Mouse (Mus musculus): ENCODE measurements around the gene C3ar1. TPM values are rescaled to one million over a fixed set of nuclear protein-coding genes. Genes with fewer than 3 reads are reported as not detected.

Gene C3ar1
- polyA plus RNA-seq, 1 experiment from 2014 or later: 2.1 TPM

DNA sequence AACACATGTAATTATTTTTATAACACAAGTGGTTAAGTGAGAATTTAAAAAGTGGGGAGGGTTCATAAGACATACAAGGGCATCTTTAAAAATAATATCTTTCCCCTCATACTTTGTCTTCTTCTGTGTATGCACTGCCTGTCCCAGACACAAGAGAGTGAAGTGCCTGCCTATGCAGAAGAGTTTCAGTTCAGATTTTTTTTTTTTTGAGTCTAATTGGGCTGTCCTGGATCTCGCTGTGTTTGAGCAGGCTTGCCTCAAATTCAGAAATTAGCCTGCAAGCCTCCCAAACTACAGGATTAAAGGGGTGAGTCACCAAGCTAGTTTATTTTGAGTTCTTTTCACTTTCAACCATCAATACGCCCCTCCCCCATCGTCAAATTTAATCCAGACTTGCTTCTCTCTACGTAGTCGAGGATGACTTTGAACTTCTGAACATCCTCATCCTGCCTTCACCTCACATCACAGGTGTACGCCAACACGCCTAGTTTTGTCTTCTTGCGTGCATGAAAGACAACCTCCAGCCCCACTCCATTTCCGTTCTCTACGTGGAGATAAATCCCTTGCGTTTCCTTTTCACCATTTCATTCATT is 45.8 kb downstream of the C3ar1 start:
- Histone ChIP-seq H3K27ac (peak overlapping the region; percentile 65), H3K9ac (peak overlapping the region; percentile 45), H3K4me2 (replicated peaks) (peak overlapping the region; percentile 63), H3K9me3 (no peaks in the 10 kb centered on the region), H3K4me3 (peak overlapping the region; percentile 70), H3K36me3 (no peaks in the 10 kb centered on the region), H3K4me1 (no peaks in the 10 kb centered on the region), H3K27me3 (replicated peaks) (no peaks in the 10 kb centered on the region)
- peak; percentile 0; the same call in 1 of the 2 replicates for ATAC-seq (ENCODE audit: low FRiP score, low read depth)
- WGBS: 2% methylated on average over 11 of the region's 11 CpGs

- Histone ChIP-seq H3K36me3 (no peaks in the 10 kb centered on the region), H3K4me2 (replicated peaks) (no peak overlapping the region), H3K27me3 (replicated peaks) (peaks cover 19% of the 10 kb centered on the region), H3K4me1 (peaks cover 4% of the 10 kb centered on the region; the same call in 1 of the 2 replicates), H3K9ac (no peak overlapping the region), H3K4me3 (no peak overlapping the region), H3K9me3 (no peaks in the 10 kb centered on the region), H3K27ac (no peak overlapping the region)
- no peak for ATAC-seq (ENCODE audit: low FRiP score, low read depth)
- WGBS: 34% methylated on average over 5 of the region's 5 CpGs
These were observed 51.5 kb downstream of the C3ar1 start for GRCm38 (mm10) chr6:122804418-122804817.

DNA sequence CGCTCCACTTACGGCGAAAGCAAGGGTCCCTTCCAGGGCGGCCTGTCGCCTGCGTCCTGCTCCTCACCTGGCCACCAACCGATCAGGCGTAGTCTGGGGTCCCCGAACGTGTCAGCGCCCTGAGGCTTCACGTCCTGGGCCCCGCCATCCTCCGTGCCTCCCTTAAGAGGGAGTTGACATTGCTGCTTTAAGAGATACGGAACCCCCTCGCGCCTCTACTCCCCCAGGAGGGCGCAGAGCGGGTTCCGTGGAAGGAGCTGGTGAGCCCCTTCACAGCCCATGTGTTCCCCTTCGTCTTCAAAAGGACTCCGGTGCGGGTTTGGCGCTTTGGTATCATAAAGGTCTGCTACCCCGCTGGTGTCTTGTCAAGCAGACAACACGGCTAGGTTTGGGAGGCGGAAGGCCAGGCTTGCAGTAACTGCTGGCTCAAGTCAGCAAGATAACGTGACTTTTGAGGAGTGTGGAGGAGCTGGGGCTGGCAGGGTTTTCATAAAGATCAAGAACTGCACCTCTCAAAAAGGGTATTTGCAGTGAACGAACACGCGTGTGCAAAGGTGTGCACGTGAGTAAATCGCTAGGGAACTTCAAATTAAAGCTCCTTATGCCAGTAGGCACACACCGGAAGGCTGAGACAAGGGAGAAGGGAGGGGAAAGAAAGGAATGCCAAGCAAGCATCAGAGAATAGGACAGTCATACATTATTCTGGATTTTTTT is 54.0 kb downstream of the C3ar1 start:
- 3% methylated on average over 34 of the region's 34 CpGs for WGBS
- Histone ChIP-seq H3K4me1 (peaks cover 4% of the 10 kb centered on the region; the same call in 1 of the 2 replicates), H3K9me3 (no peaks in the 10 kb centered on the region), H3K4me3 (peak overlapping the region; percentile 51), H3K27ac (no peak overlapping the region), H3K36me3 (no peaks in the 10 kb centered on the region), H3K4me2 (replicated peaks) (peak overlapping the region; percentile 95), H3K27me3 (replicated peaks) (peaks cover 19% of the 10 kb centered on the region), H3K9ac (peak overlapping the region; percentile 68)
- peak; percentile 77 for ATAC-seq (ENCODE audit: low FRiP score, low read depth)

DNA sequence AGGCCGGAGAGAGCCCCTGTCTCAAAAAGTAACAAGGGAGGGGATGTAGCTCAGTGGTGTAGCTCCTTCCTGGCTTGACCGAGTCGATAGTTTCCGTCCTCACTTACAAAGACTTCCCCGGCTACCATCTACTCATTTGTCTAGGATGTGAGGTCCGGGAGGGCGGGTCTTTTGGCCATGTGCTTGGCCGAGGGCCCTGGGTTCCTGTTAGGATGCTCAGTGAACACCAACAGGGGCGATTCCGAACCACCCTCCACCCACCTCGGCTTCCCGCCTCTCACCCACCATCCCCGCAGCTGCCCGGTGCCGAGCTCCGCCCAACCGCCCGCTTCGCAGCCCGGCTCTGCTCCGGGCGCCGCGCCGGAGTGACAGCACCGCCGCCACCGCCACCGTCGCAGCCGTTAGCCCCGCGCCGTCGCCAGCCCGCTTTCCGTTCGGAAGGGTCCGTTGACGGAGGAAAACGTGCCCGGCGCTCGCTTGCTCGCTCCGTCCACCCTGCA is 54.6 kb downstream of the C3ar1 start, which contains the start of gene Slc2a3:
Gene Slc2a3, minus strand, starts transcription at position 340 of the 500 bp plus-strand sequence.
- ATAC-seq (ENCODE audit: low FRiP score, low read depth): peak; percentile 67
- Histone ChIP-seq H3K27me3 (replicated peaks) (peaks cover 19% of the 10 kb centered on the region), H3K9me3 (no peaks in the 10 kb centered on the region), H3K9ac (peak within 1 kb of the TSS; percentile 68), H3K36me3 (no peaks in the 10 kb centered on the region), H3K4me3 (peak within 1 kb of the TSS; percentile 51), H3K27ac (no peak within 1 kb of the TSS), H3K4me2 (replicated peaks) (peak within 1 kb of the TSS; percentile 95), H3K4me1 (peaks cover 4% of the 10 kb centered on the region; the same call in 1 of the 2 replicates)
- WGBS: under 1% methylated on average over 46 of the region's 46 CpGs

- H3K4me2 ChIP-seq (replicated peaks): peak overlapping the region; percentile 95
- ATAC-seq (ENCODE audit: low FRiP score, low read depth): no peak
These were observed 55.2 kb downstream of the C3ar1 start for GRCm38 (mm10) chr6:122800640-122801300.

More at GRCm38 (mm10) chr6:122800640-122801300, 55.2 kb downstream of the C3ar1 start:
- Histone ChIP-seq H3K9ac (peak overlapping the region; percentile 68; the same call in 1 of the 2 replicates), H3K36me3 (no peaks in the 10 kb centered on the region), H3K27ac (no peak overlapping the region), H3K4me1 (peaks cover 4% of the 10 kb centered on the region; the same call in 1 of the 2 replicates), H3K9me3 (no peaks in the 10 kb centered on the region), H3K4me3 (peak overlapping the region; percentile 51), H3K27me3 (replicated peaks) (peaks cover 19% of the 10 kb centered on the region)
- WGBS: 44% methylated on average over 10 of the region's 10 CpGs

Small RNAs within 50 kb of the gene (microRNA-seq; reads per million reads assigned to microRNA genes)
- not detected for gene Mir7231

Other genes starting within 250 kb of the C3ar1 start
- gene Gdf3, start 246.1 kb downstream of the C3ar1 start, polyA plus RNA-seq (2016; fragmentation: Nextera tagmentation; extraction: Ambion mirVana): not detected in 2 replicates
- gene Dppa3, start 229.8 kb downstream of the C3ar1 start, polyA plus RNA-seq (2016; fragmentation: Nextera tagmentation; extraction: Ambion mirVana): not detected in 2 replicates
- gene Nanog, start 148.7 kb downstream of the C3ar1 start, polyA plus RNA-seq (2016; fragmentation: Nextera tagmentation; extraction: Ambion mirVana): 0.09 and 0.17 TPM in 2 replicates
- gene Slc2a3, start 54.5 kb downstream of the C3ar1 start, polyA plus RNA-seq (2016; fragmentation: Nextera tagmentation; extraction: Ambion mirVana): 22.6 and 26.1 TPM in 2 replicates
- 5.5 TPM in 2 replicates for gene Foxj2, start 36.2 kb downstream of the C3ar1 start, polyA plus RNA-seq (2016; fragmentation: Nextera tagmentation; extraction: Ambion mirVana)
- gene Necap1, start 18.3 kb upstream of the C3ar1 start, polyA plus RNA-seq (2016; fragmentation: Nextera tagmentation; extraction: Ambion mirVana): 90.9 and 100 TPM in 2 replicates
- 0.52 and 0.75 TPM in 2 replicates for gene Clec4a1, start 65.7 kb upstream of the C3ar1 start, polyA plus RNA-seq (2016; fragmentation: Nextera tagmentation; extraction: Ambion mirVana)
- 0.34 and 0.44 TPM in 2 replicates for gene Clec4a3, start 96.4 kb upstream of the C3ar1 start, polyA plus RNA-seq (2016; fragmentation: Nextera tagmentation; extraction: Ambion mirVana)
- not detected in 2 replicates for gene Clec4a4, start 134.2 kb upstream of the C3ar1 start, polyA plus RNA-seq (2016; fragmentation: Nextera tagmentation; extraction: Ambion mirVana)
- not detected in 2 replicates for gene Clec4b1, start 193.8 kb upstream of the C3ar1 start, polyA plus RNA-seq (2016; fragmentation: Nextera tagmentation; extraction: Ambion mirVana)

All from neural tube, embryonic 12.5 days (tissue).